Mouse (Mus musculus) intestine, postnatal 0 days (tissue): ENCODE results near the gene Slc39a11. TPM values are rescaled to one million over a fixed set of nuclear protein-coding genes. Genes with fewer than 3 reads are reported as not detected.

Source experiments
- ATAC-seq: fragments of 200-750 bp; cut with Nextera tagmentation; 2 replicates; pipeline ENCODE4 v1.8.0; 2017; ENCODE audit warnings: mild to moderate bottlenecking, moderate TSS enrichment, moderate library complexity
- H3K27ac ChIP-seq: fragments of 300-500 bp; sonication (generic); 2 replicates; pipeline ENCODE4 v1.5.1; 2014; ENCODE audit warnings: mild to moderate bottlenecking, low read depth, low read length, moderate library complexity
- H3K27me3 ChIP-seq: fragments of 300-500 bp; sonication (generic); replicated peaks from 2 replicates; pipeline ENCODE4 v1.6.1; 2014; ENCODE audit warnings: low read length, mixed read lengths; ENCODE audit not compliant: control insufficient read depth, insufficient read depth
- H3K36me3 ChIP-seq: fragments of 300-500 bp; sonication (generic); 2 replicates; pipeline ENCODE4 v1.6.1; 2014; ENCODE audit warnings: mild to moderate bottlenecking, moderate library complexity; ENCODE audit not compliant: control insufficient read depth, insufficient read depth
- H3K4me1 ChIP-seq: fragments of 300-500 bp; sonication (generic); replicated peaks from 2 replicates; pipeline ENCODE4 v1.6.1; 2014; ENCODE audit warnings: antibody characterized with exemption, low read length, mixed read lengths; ENCODE audit not compliant: control insufficient read depth, insufficient read depth
- H3K4me2 ChIP-seq: fragments of 300-500 bp; sonication (generic); replicated peaks from 2 replicates; pipeline ENCODE4 v1.6.1; 2014; ENCODE audit warnings: low read depth, mild to moderate bottlenecking, moderate library complexity
- H3K4me3 ChIP-seq: fragments of 300-500 bp; sonication (generic); 2 replicates; pipeline ENCODE4 v1.5.1; 2014; ENCODE audit warnings: low read depth, low read length
- H3K9ac ChIP-seq: fragments of 300-500 bp; sonication (generic); 2 replicates; pipeline ENCODE4 v1.6.1; 2014; ENCODE audit warnings: mild to moderate bottlenecking, low read depth, low read length
- H3K9me3 ChIP-seq: fragments of 300-500 bp; sonication (generic); 2 replicates; pipeline ENCODE4 v1.6.1; 2016; ENCODE audit warnings: mixed run types; ENCODE audit not compliant: control insufficient read depth
- CTCF ChIP-seq: sonication (generic); IDR thresholded peaks from 2 replicates; pipeline ENCODE4 v1.5.1; 2016; ENCODE audit warnings: low read depth, mild to moderate bottlenecking, control low read depth, antibody characterized with exemption, moderate library complexity
- WGBS: fragments of 180-500 bp; shearing (Covaris S2); extraction: QIAGEN DNeasy Blood & Tissue Kit; methylation state at CpG from one replicate; pipeline ENCODE4 v1.1.7; 2014; 5-methylcytosine and 5-hydroxymethylcytosine counted together
- polyA plus RNA-seq: library from polyadenylated mRNA; unstranded; fragments of >200 nt; fragmentation: Nextera tagmentation; extraction: Ambion mirVana; gene quantifications from 2 replicates; pipeline ENCODE4 v1.2.1, GENCODE M21; 2015

Slc39a11 gene
- polyA plus RNA-seq, 1 experiment from 2014 or later: 50.7 TPM

- no peak for ATAC-seq
- H3K4me2 ChIP-seq: no peak overlapping the region
Measured at GRCm38 (mm10) chr11:113539502-113540209, 110.2 kb downstream of the Slc39a11 start.

GRCm38 (mm10) chr11:113539079-113539478, 110.8 kb downstream of the Slc39a11 start:
- WGBS: 81% methylated on average over 6 of the region's 6 CpGs
- no peaks in the 10 kb centered on the region for H3K27me3 ChIP-seq

More at GRCm38 (mm10) chr11:113539502-113540209, 110.2 kb downstream of the Slc39a11 start:
- Histone ChIP-seq H3K9me3 (0 out of 2 replicates have a peak, but pooled peaks cover 5% of the 10 kb centered on the region), H3K27me3 (no peaks in the 10 kb centered on the region), H3K9ac (no peak overlapping the region), H3K4me3 (no peak overlapping the region), H3K4me1 (no peaks in the 10 kb centered on the region), H3K36me3 (no peaks in the 10 kb centered on the region), H3K27ac (no peak overlapping the region)
- TF ChIP-seq CTCF: no peak
- WGBS: 68% methylated on average over 15 of the region's 15 CpGs

GRCm38 (mm10) chr11:113538406-113538917, 111.4 kb downstream of the Slc39a11 start:
- no peaks in the 10 kb centered on the region for H3K4me1 ChIP-seq
- no peak overlapping the region for H3K4me3 ChIP-seq
- no peak for TF ChIP-seq CTCF
- no peak overlapping the region for H3K4me2 ChIP-seq
- ATAC-seq: no peak
- H3K36me3 ChIP-seq: no peaks in the 10 kb centered on the region
- no peak overlapping the region for H3K9ac ChIP-seq
- 85% methylated on average over 4 of the region's 4 CpGs for WGBS
- H3K27me3 ChIP-seq: no peaks in the 10 kb centered on the region
- no peak overlapping the region for H3K27ac ChIP-seq
- H3K9me3 ChIP-seq: 0 out of 2 replicates have a peak, but pooled peaks cover 5% of the 10 kb centered on the region

More at GRCm38 (mm10) chr11:113539079-113539478, 110.8 kb downstream of the Slc39a11 start:
- Histone ChIP-seq H3K9me3 (0 out of 2 replicates have a peak, but pooled peaks cover 5% of the 10 kb centered on the region), H3K4me3 (no peak overlapping the region), H3K36me3 (no peaks in the 10 kb centered on the region), H3K4me1 (no peaks in the 10 kb centered on the region), H3K9ac (no peak overlapping the region), H3K4me2 (no peak overlapping the region), H3K27ac (no peak overlapping the region)
- TF ChIP-seq CTCF: no peak
- ATAC-seq: no peak

GRCm38 (mm10) chr11:113537715-113538114, 112.2 kb downstream of the Slc39a11 start:
- H3K27me3 ChIP-seq: no peaks in the 10 kb centered on the region
- no peak overlapping the region for H3K4me2 ChIP-seq
- H3K9ac ChIP-seq: no peak overlapping the region
- 0 out of 2 replicates have a peak, but pooled peaks cover 5% of the 10 kb centered on the region for H3K9me3 ChIP-seq
- H3K36me3 ChIP-seq: no peaks in the 10 kb centered on the region
- WGBS: 78% methylated on average over 7 of the region's 7 CpGs
- no peak overlapping the region for H3K4me3 ChIP-seq
- no peak overlapping the region for H3K27ac ChIP-seq
- no peaks in the 10 kb centered on the region for H3K4me1 ChIP-seq
- no peak for ATAC-seq
- no peak for TF ChIP-seq CTCF

GRCm38 (mm10) chr11:113537199-113537586, 112.7 kb downstream of the Slc39a11 start:
- H3K9me3 ChIP-seq: 0 out of 2 replicates have a peak, but pooled peaks cover 5% of the 10 kb centered on the region
- no peaks in the 10 kb centered on the region for H3K36me3 ChIP-seq
- no peak overlapping the region for H3K4me2 ChIP-seq
- no peak overlapping the region for H3K9ac ChIP-seq
- H3K4me3 ChIP-seq: no peak overlapping the region
- TF ChIP-seq CTCF: no peak
- ATAC-seq: no peak
- H3K27ac ChIP-seq: no peak overlapping the region
- WGBS: 79% methylated on average over 8 of the region's 8 CpGs
- H3K27me3 ChIP-seq: no peaks in the 10 kb centered on the region
- H3K4me1 ChIP-seq: no peaks in the 10 kb centered on the region

GRCm38 (mm10) chr11:113536308-113537198, 113.3 kb downstream of the Slc39a11 start:
- TF ChIP-seq CTCF: no peak
- Histone ChIP-seq H3K9me3 (0 out of 2 replicates have a peak, but pooled peaks cover 1% of the 10 kb centered on the region), H3K4me2 (no peak overlapping the region), H3K4me3 (no peak overlapping the region), H3K36me3 (no peaks in the 10 kb centered on the region), H3K9ac (no peak overlapping the region), H3K27ac (no peak overlapping the region), H3K4me1 (no peaks in the 10 kb centered on the region), H3K27me3 (no peaks in the 10 kb centered on the region)
- no peak for ATAC-seq
- 83% methylated on average over 16 of the region's 16 CpGs for WGBS
